Mouse (Mus musculus) myocyte (in vitro differentiated cells): ENCODE measurements around the gene Marcks. TPM values are rescaled to one million over a fixed set of nuclear protein-coding genes. Genes with fewer than 3 reads are reported as not detected.
A peak's percentile ranks its signal among the peaks of the same experiment; 100 is the strongest.

Experiments
- H3K27me3 ChIP-seq: one replicate; pipeline ENCODE4 v1.6.1; 2011; ENCODE audit not compliant: control insufficient read depth, insufficient read depth, insufficient read length
- H3K36me3 ChIP-seq: one replicate; pipeline ENCODE4 v1.6.1; 2011; ENCODE audit not compliant: control insufficient read depth, insufficient read depth
- H3K4me2 ChIP-seq: one replicate; pipeline ENCODE4 v1.6.1; 2011; ENCODE audit warnings: low read depth, control low read depth
- H3K4me3 ChIP-seq: one replicate; pipeline ENCODE4 v1.5.1; 2011; ENCODE audit warnings: mild to moderate bottlenecking, control low read depth, moderate library complexity
- H3K79me2 ChIP-seq: one replicate; pipeline ENCODE4 v1.6.1; 2011; ENCODE audit not compliant: control insufficient read depth, insufficient read depth
- H3ac ChIP-seq: one replicate; pipeline ENCODE4 v1.6.1; 2011; ENCODE audit not compliant: control insufficient read depth, insufficient read length
- CEBPB ChIP-seq: IDR thresholded peaks from 2 replicates; pipeline ENCODE4 v1.6.1; 2011; ENCODE audit warnings: mild to moderate bottlenecking, moderate library complexity; ENCODE audit not compliant: poor library complexity, insufficient read depth, severe bottlenecking
- E2F4 ChIP-seq: IDR thresholded peaks from one replicate; pipeline ENCODE4 v1.6.1; 2011; ENCODE audit warnings: mild to moderate bottlenecking, control low read depth, moderate library complexity; ENCODE audit not compliant: insufficient read depth
- MAX ChIP-seq: IDR thresholded peaks from one replicate; pipeline ENCODE4 v1.6.1; 2011; ENCODE audit warnings: low read depth, mild to moderate bottlenecking, control low read depth
- MYOD1 ChIP-seq, 3 experiments: IDR thresholded peaks; one replicate each; pipeline ENCODE4 v1.6.1; 2011; ENCODE audit warnings: control low read depth in 2 of 3, low read depth in 2 of 3, mild to moderate bottlenecking in 2 of 3, moderate library complexity in 1 of 3; ENCODE audit not compliant: insufficient read length in 2 of 3, control insufficient read depth in 1 of 3
- MYOG ChIP-seq, 3 experiments: IDR thresholded peaks; one replicate each; pipeline ENCODE4 v1.6.1; 2011; ENCODE audit warnings: control low read depth in 2 of 3, low read depth in 2 of 3, mild to moderate bottlenecking in 2 of 3; ENCODE audit not compliant: insufficient read length in 2 of 3, control insufficient read depth in 1 of 3, insufficient read depth in 1 of 3
- POLR2A ChIP-seq: IDR thresholded peaks from one replicate; pipeline ENCODE4 v1.6.1; 2011; ENCODE audit warnings: low read depth, mild to moderate bottlenecking, control low read depth, moderate library complexity; ENCODE audit not compliant: insufficient read length
- POLR2AphosphoS2 ChIP-seq: IDR thresholded peaks from one replicate; pipeline ENCODE4 v1.6.1; 2011; ENCODE audit warnings: low read depth, control low read depth; ENCODE audit not compliant: insufficient read length
- REST ChIP-seq: IDR thresholded peaks from one replicate; pipeline ENCODE4 v1.6.1; 2011; ENCODE audit warnings: mild to moderate bottlenecking, control low read depth, moderate library complexity; ENCODE audit not compliant: insufficient read depth, insufficient read length
- SRF ChIP-seq: IDR thresholded peaks from one replicate; pipeline ENCODE4 v1.6.1; 2011; ENCODE audit warnings: low read depth; ENCODE audit not compliant: control insufficient read depth, insufficient read length
- TCF12 ChIP-seq: IDR thresholded peaks from one replicate; pipeline ENCODE4 v1.6.1; 2011; ENCODE audit warnings: mild to moderate bottlenecking, control low read depth; ENCODE audit not compliant: poor library complexity, insufficient read depth, severe bottlenecking
- TCF3 ChIP-seq: IDR thresholded peaks from one replicate; pipeline ENCODE4 v1.6.1; 2011; ENCODE audit warnings: low read depth, control low read depth; ENCODE audit not compliant: insufficient read length
- USF1 ChIP-seq: IDR thresholded peaks from one replicate; pipeline ENCODE4 v1.6.1; 2011; ENCODE audit warnings: low read depth, mild to moderate bottlenecking, control low read depth, moderate library complexity
- polyA plus RNA-seq: library from polyadenylated mRNA; unstranded; fragments of >200 nt; fragmentation: generic; extraction: Trizol; gene quantifications from one replicate; pipeline ENCODE4 v1.2.1, GENCODE M21; 2012; ENCODE audit warnings: missing spikeins

The Marcks gene
- polyA plus RNA-seq = 26.3 TPM

GRCm38 (mm10) chr10:37138778-37139442, at the start of gene Marcks:
Gene Marcks (minus strand): TSS chr10:37138920.
- H3K27me3 ChIP-seq = no peaks in the 10 kb centered on the region
- H3ac ChIP-seq = peak within 1 kb of the TSS; percentile 72
- H3K36me3 ChIP-seq = peaks cover 18% of the 10 kb centered on the region
- TF ChIP-seq MYOD1 (IDR thresholded peaks at IDR 0.05; ENCODE audit: control insufficient read depth in 1 of 3, insufficient read length in 2 of 3, low read depth in 2 of 3) (no peak), POLR2A (peak; percentile 50)
- H3K4me2 ChIP-seq = peak within 1 kb of the TSS; percentile 78
- H3K4me3 ChIP-seq = peak within 1 kb of the TSS; percentile 94
- peaks cover 36% of the 10 kb centered on the region for H3K79me2 ChIP-seq

- no peak overlapping the region for H3ac ChIP-seq
- TF ChIP-seq MYOD1 (IDR thresholded peaks at IDR 0.05; ENCODE audit: control insufficient read depth in 1 of 3, insufficient read length in 2 of 3, low read depth in 2 of 3) (no peak), TCF12 (no peak), POLR2A (no peak), CEBPB (no peak), E2F4 (no peak), SRF (no peak), USF1 (no peak), POLR2AphosphoS2 (no peak), MYOG (IDR thresholded peaks at IDR 0.05; ENCODE audit: control insufficient read depth in 1 of 3, insufficient read depth in 1 of 3, insufficient read length in 2 of 3, low read depth in 2 of 3) (no peak), TCF3 (no peak), MAX (no peak), REST (no peak)
- H3K27me3 ChIP-seq = no peaks in the 10 kb centered on the region
These were observed 38.4 kb upstream of the Marcks start for GRCm38 (mm10) chr10:37177071-37177470.

GRCm38 (mm10) chr10:37172416-37172950, 33.8 kb upstream of the Marcks start:
- Histone ChIP-seq H3K4me3 (no peak overlapping the region), H3K79me2 (no peaks in the 10 kb centered on the region), H3K4me2 (no peak overlapping the region), H3ac (no peak overlapping the region), H3K27me3 (no peaks in the 10 kb centered on the region), H3K36me3 (no peaks in the 10 kb centered on the region)
- no peak for TF ChIP-seq POLR2AphosphoS2
- no peak for TF ChIP-seq USF1
- no peak for TF ChIP-seq TCF12
- TF ChIP-seq REST = no peak
- no peak for TF ChIP-seq TCF3
- TF ChIP-seq MAX = no peak
- TF ChIP-seq POLR2A = no peak
- no peak for TF ChIP-seq CEBPB
- TF ChIP-seq MYOG (IDR thresholded peaks at IDR 0.05; ENCODE audit: control insufficient read depth in 1 of 3, insufficient read depth in 1 of 3, insufficient read length in 2 of 3, low read depth in 2 of 3) = no peak
- TF ChIP-seq MYOD1 (IDR thresholded peaks at IDR 0.05; ENCODE audit: control insufficient read depth in 1 of 3, insufficient read length in 2 of 3, low read depth in 2 of 3) = no peak
- no peak for TF ChIP-seq E2F4
- no peak for TF ChIP-seq SRF

More at GRCm38 (mm10) chr10:37177071-37177470, 38.4 kb upstream of the Marcks start:
- H3K79me2 ChIP-seq = no peaks in the 10 kb centered on the region
- no peak overlapping the region for H3K4me2 ChIP-seq
- H3K36me3 ChIP-seq = no peaks in the 10 kb centered on the region
- H3K4me3 ChIP-seq = no peak overlapping the region

- Histone ChIP-seq H3K79me2 (no peaks in the 10 kb centered on the region), H3K36me3 (no peaks in the 10 kb centered on the region), H3ac (no peak overlapping the region), H3K4me2 (no peak overlapping the region), H3K27me3 (no peaks in the 10 kb centered on the region), H3K4me3 (no peak overlapping the region)
- TF ChIP-seq SRF = no peak
- TF ChIP-seq MYOG (IDR thresholded peaks at IDR 0.05; ENCODE audit: control insufficient read depth in 1 of 3, insufficient read depth in 1 of 3, insufficient read length in 2 of 3, low read depth in 2 of 3) = no peak
- no peak for TF ChIP-seq TCF3
- no peak for TF ChIP-seq MYOD1 (IDR thresholded peaks at IDR 0.05; ENCODE audit: control insufficient read depth in 1 of 3, insufficient read length in 2 of 3, low read depth in 2 of 3)
- no peak for TF ChIP-seq REST
- TF ChIP-seq E2F4 = no peak
- TF ChIP-seq MAX = no peak
- TF ChIP-seq POLR2AphosphoS2 = no peak
- no peak for TF ChIP-seq TCF12
- no peak for TF ChIP-seq POLR2A
- TF ChIP-seq USF1 = no peak
These were observed 33.1 kb upstream of the Marcks start for GRCm38 (mm10) chr10:37171711-37172415.
